Mouse (Mus musculus) small intestine, adult 2 months (tissue): Measurements from ENCODE around the gene Maml3.

Source experiments
- CTCF ChIP-seq: fragments of 200-500 bp; IDR thresholded peaks from 2 replicates; pipeline ENCODE4 v1.5.1; 2012; ENCODE audit warnings: low read depth, mild to moderate bottlenecking, control low read depth, inconsistent platforms, low read length, moderate library complexity, mixed read lengths; ENCODE audit not compliant: insufficient replicate concordance, insufficient read length; ENCODE audit errors: extremely low read depth
- POLR2A ChIP-seq: fragments of 200-500 bp; IDR thresholded peaks from 2 replicates; pipeline ENCODE4 v1.6.1; 2012; ENCODE audit warnings: low read depth, mild to moderate bottlenecking, control low read depth, inconsistent platforms, low read length, moderate library complexity

DNA sequence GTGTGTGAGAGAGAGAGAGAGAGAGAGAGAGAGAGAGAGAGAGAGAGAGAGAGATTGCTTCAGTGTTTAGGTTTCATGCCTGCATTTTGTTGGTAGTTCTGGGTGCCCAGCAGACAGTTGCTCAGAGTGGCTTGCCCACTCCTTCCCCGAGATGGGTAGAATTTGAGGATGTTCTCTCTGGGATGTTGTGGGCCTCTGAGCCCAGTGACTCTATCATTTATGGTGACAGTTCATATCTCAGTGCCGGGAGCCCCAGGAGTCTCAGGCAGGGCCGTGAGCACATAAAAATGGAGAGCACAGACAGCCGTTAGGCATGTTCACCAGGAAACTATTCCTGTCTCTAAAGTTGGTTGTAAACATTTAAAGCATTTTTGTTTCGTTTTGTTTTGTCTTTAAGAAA lies 443.5 kb downstream of the Maml3 start:
- TF ChIP-seq CTCF (no peak), POLR2A (no peak)
